Mouse (Mus musculus) kidney, postnatal 0 days (tissue): ENCODE measurements around the gene Muc1. TPM values are rescaled to one million over a fixed set of nuclear protein-coding genes. Genes with fewer than 3 reads are reported as not detected.

ENCODE experiments used
- ATAC-seq: fragments of 200-750 bp; cut with Nextera tagmentation; replicated peaks from 2 replicates; pipeline ENCODE4 v1.8.0; 2017; ENCODE audit warnings: low read depth, moderate number of reproducible peaks, moderate TSS enrichment, moderate library complexity; ENCODE audit not compliant: low FRiP score
- DNase-seq: peaks from one replicate; pipeline ENCODE4 v3.0.0-alpha.2; 2016; ENCODE audit warnings: low spot score
- H3K27ac ChIP-seq: fragments of 300-500 bp; sonication (generic); 2 replicates; pipeline ENCODE4 v1.5.1; 2014; ENCODE audit warnings: mild to moderate bottlenecking
- H3K27me3 ChIP-seq: fragments of 300-500 bp; sonication (generic); 2 replicates; pipeline ENCODE4 v1.6.1; 2014; ENCODE audit warnings: low read length, mixed read lengths; ENCODE audit not compliant: insufficient read depth
- H3K36me3 ChIP-seq: fragments of 300-500 bp; sonication (generic); 2 replicates; pipeline ENCODE4 v1.6.1; 2014; ENCODE audit warnings: low read length, mixed read lengths; ENCODE audit not compliant: insufficient read depth
- H3K4me1 ChIP-seq: fragments of 300-500 bp; sonication (generic); replicated peaks from 2 replicates; pipeline ENCODE4 v1.6.1; 2014; ENCODE audit warnings: antibody characterized with exemption, low read length, mixed read lengths; ENCODE audit not compliant: insufficient read depth
- H3K4me2 ChIP-seq: fragments of 300-500 bp; sonication (generic); 2 replicates; pipeline ENCODE4 v1.6.1; 2014; ENCODE audit warnings: mild to moderate bottlenecking, low read length, moderate library complexity, mixed read lengths
- H3K4me3 ChIP-seq: fragments of 300-500 bp; sonication (generic); replicated peaks from 2 replicates; pipeline ENCODE4 v1.5.1; 2014; ENCODE audit warnings: low read depth, low read length
- H3K9ac ChIP-seq: fragments of 300-500 bp; sonication (generic); 2 replicates; pipeline ENCODE4 v1.6.1; 2014; ENCODE audit warnings: low read depth, low read length
- H3K9me3 ChIP-seq: fragments of 300-500 bp; sonication (generic); replicated peaks from 2 replicates; pipeline ENCODE4 v1.6.1; 2016; ENCODE audit warnings: low read length, inconsistent platforms, mixed read lengths
- CTCF ChIP-seq: IDR thresholded peaks from 2 replicates; pipeline ENCODE4 v1.5.1; 2016; ENCODE audit warnings: antibody characterized with exemption, low read depth, mild to moderate bottlenecking, moderate library complexity
- WGBS: fragments of 180-500 bp; shearing (Covaris S2); extraction: QIAGEN DNeasy Blood & Tissue Kit; methylation state at CpG from one replicate; pipeline ENCODE4 v1.1.7; 2014; 5-methylcytosine and 5-hydroxymethylcytosine counted together
- polyA plus RNA-seq: library from polyadenylated mRNA; unstranded; fragments of >200 nt; fragmentation: Nextera tagmentation; extraction: Ambion mirVana; gene quantifications from 2 replicates; pipeline ENCODE4 v1.2.1, GENCODE M21; 2015

The Muc1 gene
- polyA plus RNA-seq = 42.8 and 49.5 TPM in 2 replicates

DNA sequence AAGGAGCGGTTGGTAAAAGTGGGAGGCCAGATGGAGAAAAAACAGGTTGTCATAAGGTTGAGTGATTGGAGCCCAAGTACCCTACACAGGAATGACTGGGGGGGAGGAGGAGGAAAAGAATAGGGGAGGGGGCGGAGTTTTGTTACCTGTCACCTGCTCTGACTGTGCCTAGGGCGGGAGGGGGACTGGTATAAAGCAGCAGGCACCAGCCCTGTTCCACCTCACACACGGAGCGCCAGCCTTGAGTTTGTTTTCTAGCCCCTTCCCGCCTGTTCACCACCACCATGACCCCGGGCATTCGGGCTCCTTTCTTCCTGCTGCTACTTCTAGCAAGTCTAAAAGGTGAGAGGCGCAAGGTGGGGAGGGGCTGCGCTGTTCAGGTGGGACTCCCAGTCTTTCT lies at the start of gene Muc1:
Gene Muc1 (plus strand): TSS at position 222 of the 400 bp plus-strand sequence.
- H3K4me1 ChIP-seq = peaks cover 27% of the 10 kb centered on the region
- H3K36me3 ChIP-seq = no peaks in the 10 kb centered on the region
- H3K27ac ChIP-seq = peak within 1 kb of the TSS; percentile 85
- peak within 1 kb of the TSS; percentile 35; the same call in 1 of the 2 replicates for H3K9ac ChIP-seq
- 0 out of 2 replicates have a peak, but pooled peaks have one; percentile 4 for ATAC-seq
- no peak for DNase-seq
- TF ChIP-seq CTCF = no peak
- peak within 1 kb of the TSS; percentile 69 for H3K4me2 ChIP-seq
- WGBS = 32% methylated on average over 10 of the region's 10 CpGs
- no peaks in the 10 kb centered on the region for H3K27me3 ChIP-seq
- H3K9me3 ChIP-seq = no peaks in the 10 kb centered on the region
- H3K4me3 ChIP-seq = peak within 1 kb of the TSS; percentile 33

- Histone ChIP-seq H3K27me3 (no peaks in the 10 kb centered on the region), H3K9me3 (no peaks in the 10 kb centered on the region), H3K4me3 (no peak overlapping the region), H3K9ac (no peak overlapping the region), H3K4me1 (0 out of 2 replicates have a peak, but pooled peaks cover 14% of the 10 kb centered on the region), H3K27ac (no peak overlapping the region), H3K4me2 (no peak overlapping the region), H3K36me3 (peaks cover 25% of the 10 kb centered on the region; the same call in 1 of the 2 replicates)
- no peak for TF ChIP-seq CTCF
- WGBS = 94% methylated on average over 27 of the region's 27 CpGs
- ATAC-seq = no peak
- no peak for DNase-seq
Observed at GRCm38 (mm10) chr3:89181749-89182500, 46.9 kb upstream of the Muc1 start.

DNA sequence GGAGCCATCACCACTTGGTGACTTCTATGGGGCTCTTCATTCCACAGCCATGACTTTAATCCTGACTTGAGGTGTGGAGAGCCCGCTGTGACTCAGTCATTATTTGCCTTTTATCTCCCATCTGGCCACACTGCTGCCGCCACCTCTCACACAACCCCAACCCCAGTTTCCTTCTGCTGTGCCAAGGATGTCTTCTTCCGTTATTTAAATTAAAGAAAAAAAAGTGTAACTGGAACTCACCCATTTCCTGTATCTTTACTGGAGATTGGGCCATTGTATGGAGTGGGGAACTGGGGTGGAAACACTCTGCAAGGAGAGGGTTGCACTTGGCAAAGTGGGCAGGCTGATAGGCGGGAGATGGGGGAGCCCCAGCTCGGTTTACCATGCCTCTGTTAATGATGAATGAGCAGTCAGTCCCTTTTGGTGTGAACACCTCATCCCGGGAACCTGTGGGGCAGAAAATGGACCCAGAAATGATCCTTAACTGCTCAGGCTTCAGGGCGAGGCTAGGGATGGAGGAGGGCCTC lies 46.3 kb upstream of the Muc1 start:
- H3K27me3 ChIP-seq = no peaks in the 10 kb centered on the region
- WGBS = 40% methylated on average over 7 of the region's 7 CpGs
- peak overlapping the region; percentile 61 for H3K4me3 ChIP-seq
- no peak for TF ChIP-seq CTCF
- peaks cover 21% of the 10 kb centered on the region; the same call in 1 of the 2 replicates for H3K4me1 ChIP-seq
- no peak overlapping the region for H3K27ac ChIP-seq
- no peaks in the 10 kb centered on the region for H3K9me3 ChIP-seq
- H3K36me3 ChIP-seq = peaks cover 25% of the 10 kb centered on the region; the same call in 1 of the 2 replicates
- ATAC-seq (no peak), DNase-seq (no peak)
- H3K9ac ChIP-seq = no peak overlapping the region; the same call in 1 of the 2 replicates
- peak overlapping the region; percentile 99 for H3K4me2 ChIP-seq

DNA sequence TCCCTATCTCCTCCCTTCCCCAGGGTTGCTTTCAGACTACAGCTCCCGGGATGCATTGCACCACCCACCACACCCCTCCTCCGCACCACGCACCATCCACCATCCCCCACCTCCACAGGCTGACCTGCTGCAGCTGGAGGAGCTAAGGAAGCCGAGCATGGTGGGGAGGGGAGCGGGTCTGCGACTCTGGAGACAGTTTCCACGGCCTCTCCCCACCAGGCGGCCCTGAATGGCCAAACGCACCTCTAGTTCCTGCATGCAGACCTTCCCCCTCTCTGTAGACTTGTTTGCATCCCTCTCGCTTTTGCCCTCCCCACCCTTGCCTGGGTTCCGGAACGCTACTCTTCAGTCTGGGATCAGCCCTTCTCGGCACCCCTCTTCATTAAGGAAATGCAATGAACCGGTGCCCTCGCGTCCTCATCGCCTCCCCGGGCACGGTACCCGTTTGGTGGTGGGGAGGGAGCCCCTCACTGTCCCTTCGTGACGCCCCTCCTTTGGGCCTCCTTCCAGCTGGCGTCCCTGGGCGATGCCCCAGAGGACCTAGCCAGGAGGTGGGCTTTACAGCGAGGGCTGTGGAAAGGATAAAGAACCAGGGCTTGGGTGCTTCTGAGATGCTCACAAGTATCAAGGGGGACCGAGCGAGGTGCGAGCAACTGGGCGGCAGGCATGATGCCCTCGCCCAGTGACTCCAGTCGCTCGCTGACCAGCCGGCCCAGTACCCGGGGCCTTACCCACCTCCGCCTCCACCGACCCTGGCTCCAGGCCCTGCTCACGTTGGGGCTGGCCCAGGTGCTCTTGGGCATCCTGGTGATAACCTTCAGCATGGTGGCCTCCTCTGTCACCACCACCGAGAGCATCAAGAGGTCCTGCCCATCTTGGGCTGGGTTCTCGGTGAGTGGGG lies 45.5 kb upstream of the Muc1 start, which contains the start of gene Fam189b:
Gene Fam189b (plus strand): TSS at position 86 of the 901 bp plus-strand sequence.
- H3K4me1 ChIP-seq = peaks cover 23% of the 10 kb centered on the region; the same call in 1 of the 2 replicates
- no peaks in the 10 kb centered on the region for H3K27me3 ChIP-seq
- 6% methylated on average over 38 of the region's 39 CpGs for WGBS
- H3K4me2 ChIP-seq = peak within 1 kb of the TSS; percentile 99
- peak; percentile 31; the same call in 1 of the 2 replicates for TF ChIP-seq CTCF
- DNase-seq = peak; percentile 95
- no peaks in the 10 kb centered on the region for H3K9me3 ChIP-seq
- H3K9ac ChIP-seq = peak within 1 kb of the TSS; percentile 75
- peak within 1 kb of the TSS; percentile 61 for H3K4me3 ChIP-seq
- peaks cover 25% of the 10 kb centered on the region; the same call in 1 of the 2 replicates for H3K36me3 ChIP-seq
- ATAC-seq = peak; percentile 87
- H3K27ac ChIP-seq = peak within 1 kb of the TSS; percentile 73

DNA sequence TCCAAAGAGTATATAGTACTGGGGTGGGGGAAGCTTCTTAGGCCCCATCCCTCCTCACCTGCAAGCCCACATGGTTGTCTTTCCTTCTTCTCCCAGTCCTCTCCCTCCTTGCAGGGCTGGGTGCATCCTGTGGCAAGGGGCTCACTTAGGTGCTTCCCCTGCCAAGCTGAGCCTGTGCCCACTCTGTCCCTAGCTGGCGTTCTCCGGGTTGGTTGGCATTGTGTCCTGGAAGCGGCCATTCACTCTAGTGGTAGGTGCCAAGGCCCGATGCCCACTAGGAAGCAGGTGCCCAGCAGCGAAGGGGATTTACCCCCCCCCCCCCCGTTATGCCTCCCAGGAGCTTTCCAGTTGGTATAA lies 44.9 kb upstream of the Muc1 start:
- H3K36me3 ChIP-seq = peaks cover 23% of the 10 kb centered on the region; the same call in 1 of the 2 replicates
- peaks cover 20% of the 10 kb centered on the region; the same call in 1 of the 2 replicates for H3K4me1 ChIP-seq
- DNase-seq (no peak), ATAC-seq (no peak)
- peak overlapping the region; percentile 61 for H3K4me3 ChIP-seq
- H3K9ac ChIP-seq = peak overlapping the region; percentile 75; the same call in 1 of the 2 replicates
- WGBS = 64% methylated on average over 6 of the region's 6 CpGs
- H3K9me3 ChIP-seq = no peaks in the 10 kb centered on the region
- H3K27ac ChIP-seq = peak overlapping the region; percentile 73; the same call in 1 of the 2 replicates
- H3K27me3 ChIP-seq = no peaks in the 10 kb centered on the region
- TF ChIP-seq CTCF = no peak
- H3K4me2 ChIP-seq = peak overlapping the region; percentile 99
